Mouse (Mus musculus) megakaryocyte-erythroid progenitor cell, adult 5 weeks (primary cell): Measurements from ENCODE around the gene Itga11. TPM values are rescaled to one million over a fixed set of nuclear protein-coding genes. Genes with fewer than 3 reads are reported as not detected.

Experiments
- polyA plus RNA-seq: library from polyadenylated mRNA; stranded (reverse); fragments of >175 nt; gene quantifications from 2 replicates; pipeline ENCODE4 v1.2.3, GENCODE M21; 2012

Itga11 gene
- polyA plus RNA-seq, result not detected in 2 replicates

GRCm38 (mm10) chr9:62677641-62678549 lies at the start of gene Itga11:
Gene Itga11 (plus strand): TSS chr9:62677826.

DNA sequence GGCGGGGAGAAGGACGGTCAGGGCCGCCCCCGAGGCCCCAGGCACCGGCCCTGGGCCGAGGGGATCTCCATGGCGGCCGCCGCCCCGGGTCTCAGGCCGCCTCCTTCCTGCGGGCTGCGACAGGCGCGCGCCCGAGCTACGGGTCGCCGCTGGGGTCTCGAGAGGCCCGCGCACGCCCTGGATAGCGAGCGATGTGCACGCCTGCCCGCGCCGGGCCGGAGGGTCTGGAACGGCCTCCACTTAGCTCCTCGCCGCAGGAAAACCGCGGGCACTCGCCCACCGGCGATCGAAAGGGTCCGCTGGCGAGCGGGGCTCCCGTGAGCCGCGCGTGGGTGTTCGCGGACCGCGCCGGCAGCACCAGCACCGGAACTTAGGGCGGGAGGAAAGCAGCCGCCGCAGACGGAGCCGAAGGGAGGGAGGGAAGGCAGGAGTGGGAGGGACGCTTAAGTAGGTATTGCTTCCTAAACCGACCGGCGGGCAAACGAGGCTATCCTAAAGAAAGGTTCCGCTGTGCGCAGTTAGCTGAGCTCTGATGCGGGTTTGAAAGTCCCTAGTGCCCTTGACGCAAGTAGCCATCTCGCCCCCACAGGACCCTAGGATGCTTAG lies 134.0 kb downstream of the Itga11 start, which contains the start of gene Fem1b:
Gene Fem1b, minus strand, starts transcription at position 419 of the 606 bp plus-strand sequence.

Other genes starting within 250 kb of the Itga11 start
- gene Coro2b, start 140.8 kb upstream of the Itga11 start, polyA plus RNA-seq, result 0.70 and 0.97 TPM in 2 replicates
- 6.2 and 7.1 TPM in 2 replicates for gene Fem1b, start 134.1 kb downstream of the Itga11 start, polyA plus RNA-seq
- 30.3 and 35.6 TPM in 2 replicates for gene Cln6, start 161.0 kb downstream of the Itga11 start, polyA plus RNA-seq
- 1.1 and 1.6 TPM in 2 replicates for gene Calml4, start 180.3 kb downstream of the Itga11 start, polyA plus RNA-seq